Mouse (Mus musculus): ENCODE measurements at regions not wholly inside any gene's neighbourhood (a gene's known extent, or its start where the extent isn't known, plus 50 kb on each side); places are given as distances from the start of the nearest gene placed in this dataset.

DNA sequence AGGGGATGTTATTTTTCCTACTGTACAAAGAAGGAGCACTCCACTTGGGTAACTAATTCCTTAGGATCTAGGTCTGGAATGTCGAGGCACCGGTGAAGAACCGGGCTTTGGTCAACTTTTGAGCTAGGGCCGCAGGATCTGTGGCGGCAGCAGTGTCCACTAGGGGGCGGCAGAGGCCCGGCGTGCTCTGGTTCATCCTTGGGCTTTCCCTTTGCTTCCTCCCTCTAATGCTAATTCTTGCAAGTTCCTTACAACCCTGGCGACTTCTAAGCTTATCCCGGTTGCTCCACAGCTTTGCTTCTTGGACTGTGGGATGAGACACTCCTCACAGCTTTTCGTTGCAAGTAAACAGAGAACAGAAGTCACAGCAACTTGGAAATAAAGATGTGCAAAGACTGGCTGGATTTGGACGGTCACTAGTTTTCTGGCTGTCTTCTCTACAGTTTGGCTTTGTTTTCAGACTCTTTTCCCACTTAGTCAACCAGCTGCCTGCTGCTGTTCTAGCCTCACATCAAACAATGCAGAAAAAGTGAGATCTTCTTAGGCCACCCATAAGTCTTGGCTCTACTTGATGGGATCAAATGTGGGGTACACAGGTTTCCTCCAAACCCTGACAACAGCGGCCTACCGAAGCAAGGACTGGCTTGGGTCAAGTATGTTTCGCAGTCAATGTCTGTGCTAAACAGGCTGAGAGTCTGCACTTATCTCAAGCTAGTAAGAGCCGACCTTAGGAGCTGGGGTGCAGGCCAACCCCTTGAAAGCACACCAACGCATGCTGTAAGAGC, 51.2 kb upstream of the Tmem72 start:
- peak; percentile 87 to 88 for DNase-seq (ENCODE audit: low spot score in 2 of 2)

GRCm38 (mm10) chr6:116774954-116775675, 58.4 kb upstream of the Tmem72 start:
- DNase-seq (ENCODE audit: low spot score in 2 of 2): peak in 1 of 2 experiments; percentile 60

GRCm38 (mm10) chr6:116786553-116787335, 70.0 kb upstream of the Tmem72 start:
- no peak for DNase-seq (ENCODE audit: low spot score in 2 of 2)

DNA sequence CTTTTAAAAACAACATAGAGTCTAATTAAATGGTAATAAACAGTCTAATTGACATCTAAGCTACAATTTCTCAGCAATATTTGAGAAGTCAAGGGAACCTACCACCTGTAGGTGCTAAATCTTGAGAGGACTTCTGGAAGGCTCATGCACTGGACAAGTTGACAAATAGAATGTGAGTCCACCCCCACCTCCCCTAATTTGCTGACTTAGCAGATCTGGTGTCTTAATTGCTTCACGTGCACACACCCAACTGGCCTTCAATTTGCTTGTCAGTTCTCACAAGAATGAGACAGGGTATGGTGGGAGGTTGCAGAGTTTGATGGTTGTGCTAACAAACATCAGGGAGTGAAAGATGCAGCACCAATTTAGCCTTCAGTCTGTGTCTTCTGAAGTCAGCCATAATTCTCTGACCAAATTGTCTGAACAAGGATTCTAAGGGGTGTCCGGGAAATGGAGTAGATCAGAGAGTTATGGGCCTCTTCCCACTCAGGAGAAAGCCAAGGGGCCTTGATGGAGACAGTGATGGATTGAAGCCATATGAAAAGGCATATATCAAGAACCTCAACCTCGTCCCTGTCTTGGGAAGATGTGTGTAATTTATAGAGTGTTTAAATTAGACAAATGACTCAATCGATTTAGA, 76.7 kb upstream of the Tmem72 start:
- no peak for DNase-seq (ENCODE audit: low spot score in 2 of 2)

DNA sequence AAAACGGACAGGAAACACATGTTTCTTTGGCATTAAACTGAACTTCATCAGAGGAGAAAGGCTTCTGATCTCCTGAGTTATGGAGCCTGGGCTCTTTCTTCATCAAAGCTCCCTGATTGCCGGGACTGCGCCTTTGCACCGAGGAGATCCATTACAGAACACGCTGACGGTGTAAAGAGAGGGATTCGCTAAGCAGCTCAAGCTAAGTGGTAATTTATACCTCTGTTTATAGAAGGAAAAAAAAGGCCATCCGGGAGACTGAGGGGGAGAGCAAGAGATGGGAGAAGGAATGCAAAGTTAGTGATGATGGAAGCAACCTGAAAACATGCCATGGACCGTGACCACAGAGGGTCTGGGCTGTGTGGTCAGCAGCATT, 77.2 kb upstream of the Tmem72 start:
- DNase-seq (ENCODE audit: low spot score in 2 of 2): no peak

GRCm38 (mm10) chr6:116821215-116821912, 104.7 kb upstream of the Tmem72 start:
- DNase-seq (ENCODE audit: low spot score in 2 of 2): peak in 1 of 2 experiments; percentile 9

DNA sequence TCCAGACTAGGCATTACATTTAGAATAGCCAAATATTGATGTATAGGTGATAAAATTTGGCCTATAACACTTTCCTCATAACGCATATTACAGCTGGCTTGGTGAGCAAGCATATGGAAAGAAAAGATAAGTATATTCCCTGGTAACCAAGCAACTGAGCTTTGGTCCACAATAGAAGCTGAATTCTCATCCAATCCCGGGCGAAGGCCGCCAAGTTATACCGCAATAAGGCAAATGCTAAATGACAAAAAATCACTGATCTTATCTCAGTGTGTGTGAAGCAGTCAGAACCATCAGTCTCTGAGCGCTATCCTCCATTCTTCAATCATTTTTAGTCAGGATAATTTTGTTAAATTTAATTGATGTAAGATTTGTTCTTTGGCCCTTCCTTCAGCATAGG, 105.9 kb upstream of the Tmem72 start:
- no peak for DNase-seq (ENCODE audit: low spot score in 2 of 2)

DNA sequence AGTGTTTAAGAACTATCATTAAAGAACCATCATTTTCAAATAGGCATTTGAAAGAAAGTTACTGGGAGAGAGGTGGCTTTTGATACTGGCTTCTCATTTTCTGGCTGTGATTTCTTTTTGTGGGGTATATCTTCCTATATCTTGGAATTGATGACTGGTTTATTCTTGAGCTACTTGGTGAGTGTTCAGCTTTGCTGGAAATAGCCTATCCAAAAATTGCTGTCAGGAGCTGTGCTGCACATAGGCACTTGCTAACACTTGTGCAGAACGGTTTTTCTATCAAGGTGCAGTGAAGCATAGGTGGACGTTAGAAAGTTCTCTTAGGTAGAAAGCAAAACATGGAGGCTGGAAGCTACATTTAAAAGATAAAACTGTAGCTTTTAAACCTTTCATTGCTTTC, 108.9 kb upstream of the Tmem72 start:
- no peak for DNase-seq (ENCODE audit: low spot score in 2 of 2)

- peak in 1 of 2 experiments; percentile 41 for DNase-seq (ENCODE audit: low spot score in 2 of 2)
These were observed 112.6 kb upstream of the Tmem72 start for GRCm38 (mm10) chr6:116829341-116829740.

DNA sequence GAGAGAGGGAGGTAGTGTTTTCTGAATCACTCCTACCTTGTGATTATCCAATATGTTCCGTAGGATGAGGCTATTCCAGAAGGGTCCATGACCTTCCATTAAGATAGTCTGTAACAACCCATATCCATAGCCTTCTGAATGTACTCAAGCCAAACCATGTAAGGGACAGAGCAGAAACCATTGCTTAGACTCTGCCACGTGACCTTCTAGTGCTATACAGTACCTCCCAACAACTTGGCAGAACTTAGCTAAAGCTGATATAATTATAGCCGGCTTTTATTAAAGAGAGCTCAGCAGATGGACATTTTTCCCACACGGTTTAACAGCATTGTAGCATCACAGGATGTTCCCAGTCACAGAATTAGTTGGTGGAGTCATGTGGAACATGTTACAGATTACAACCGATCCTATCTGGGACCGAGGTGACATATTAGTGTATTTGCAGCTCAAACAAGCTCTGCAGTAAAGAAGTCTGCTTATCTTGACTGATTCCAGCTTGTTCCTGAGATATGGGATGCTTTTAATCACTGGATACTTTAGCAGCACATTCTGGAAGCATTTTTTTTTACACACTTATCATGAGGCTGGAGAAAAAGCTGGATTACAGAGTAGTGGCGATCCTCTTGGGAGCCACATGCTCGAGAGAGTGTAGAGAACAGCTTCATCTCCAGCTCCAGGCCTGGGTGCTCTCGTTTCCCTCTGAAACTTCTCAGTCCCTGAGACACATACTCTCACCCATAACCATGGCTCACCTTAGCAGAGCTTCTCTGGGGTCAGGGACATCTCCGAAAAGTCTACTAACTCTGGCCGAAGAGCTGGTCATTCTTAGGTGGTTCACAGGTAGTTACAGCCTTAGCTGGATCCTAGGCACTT, 129.5 kb upstream of the Tmem72 start:
- no peak for DNase-seq (ENCODE audit: low spot score in 2 of 2)

- no peak for DNase-seq (ENCODE audit: low spot score in 2 of 2)
These were observed 131.9 kb upstream of the Tmem72 start for GRCm38 (mm10) chr6:116848538-116849093.

DNA sequence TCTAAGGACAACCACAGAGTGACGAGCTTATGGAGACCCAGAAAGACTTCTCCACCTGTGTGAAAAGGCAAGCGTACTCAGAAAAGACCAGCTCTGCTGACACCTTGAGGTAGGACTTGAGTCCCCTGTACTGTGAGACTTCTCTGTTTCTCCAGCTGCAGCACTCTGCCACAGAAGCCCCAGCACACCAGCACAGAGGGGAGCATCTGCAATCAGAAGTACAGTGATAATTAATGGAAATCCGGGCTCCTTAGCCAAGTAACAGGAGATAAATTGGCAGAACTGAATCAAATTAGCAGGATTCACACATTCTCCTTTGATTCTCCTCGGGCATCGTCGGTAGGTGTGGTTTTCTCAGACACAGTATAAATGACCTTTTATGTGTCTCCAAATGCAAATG, 137.3 kb upstream of the Tmem72 start:
- no peak for DNase-seq (ENCODE audit: low spot score in 2 of 2)

DNA sequence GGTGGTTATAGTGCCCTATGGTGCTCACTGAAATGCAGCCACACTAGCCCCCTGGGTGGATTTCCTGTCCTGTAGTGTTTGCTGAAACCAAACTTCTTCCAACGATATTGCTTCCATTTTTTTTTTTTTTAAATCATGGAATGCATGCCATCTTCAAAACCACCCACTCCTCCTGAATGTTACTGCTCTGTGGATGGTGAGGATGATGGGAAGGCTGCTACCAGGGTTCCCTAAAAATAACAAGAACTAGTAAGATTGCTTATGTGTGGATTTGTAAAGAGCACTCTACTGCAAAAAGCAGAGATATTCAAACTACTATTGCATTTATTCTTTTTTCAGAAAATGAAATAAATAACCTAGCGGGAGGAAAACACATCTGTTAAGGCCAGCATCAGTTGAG, 139.4 kb upstream of the Tmem72 start:
- DNase-seq (ENCODE audit: low spot score in 2 of 2): no peak

DNA sequence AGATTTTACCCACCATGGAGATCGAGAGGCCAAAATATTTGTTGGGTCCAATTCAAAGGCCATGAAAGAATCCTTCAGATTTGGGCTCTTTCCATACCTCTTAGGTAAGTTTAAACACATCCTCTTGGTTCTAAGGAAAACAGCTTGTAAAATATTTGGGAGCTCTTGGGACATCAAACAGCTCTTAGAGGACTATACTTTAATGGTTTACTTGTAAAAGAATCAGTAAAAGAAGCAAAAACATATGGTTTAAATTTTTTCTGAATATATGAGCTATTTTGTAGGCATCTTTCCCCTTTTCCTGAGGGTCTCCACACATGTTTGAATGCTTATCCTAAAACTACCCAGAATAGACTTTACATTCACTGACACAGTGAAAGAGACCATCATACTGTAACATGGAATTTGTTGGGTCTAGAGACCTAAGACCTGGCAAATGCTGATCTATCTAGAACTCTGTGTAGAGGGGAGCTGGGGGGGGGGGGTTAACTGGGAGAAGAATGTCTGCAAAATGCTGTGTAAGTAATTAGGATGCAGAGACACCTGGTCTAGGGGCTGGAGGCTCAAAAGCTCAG, 140.3 kb upstream of the Tmem72 start:
- DNase-seq (ENCODE audit: low spot score in 2 of 2): no peak

DNA sequence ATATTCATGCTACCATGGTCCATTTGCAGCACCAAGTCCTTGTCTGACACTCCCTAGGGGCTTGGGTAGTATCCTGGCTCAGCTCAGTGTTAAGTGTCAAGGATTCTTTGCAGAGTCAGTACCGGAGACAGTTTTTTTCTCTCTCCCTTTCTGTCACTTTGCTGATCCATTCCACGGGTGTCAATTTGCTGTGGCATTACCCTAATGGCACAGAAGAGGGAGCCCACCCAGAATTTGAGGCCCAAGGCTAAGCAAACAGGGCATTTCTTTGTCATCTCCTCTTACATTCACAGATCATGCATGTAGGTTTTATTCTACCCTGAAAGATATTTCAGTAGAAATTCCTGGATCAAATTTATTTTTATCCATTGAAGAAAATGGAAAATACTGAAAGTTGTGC, 146.4 kb upstream of the Tmem72 start:
- DNase-seq (ENCODE audit: low spot score in 2 of 2): peak in 1 of 2 experiments; percentile 8

GRCm38 (mm10) chr6:116863626-116864025, 146.9 kb upstream of the Tmem72 start:
- DNase-seq (ENCODE audit: low spot score in 2 of 2): no peak

- no peak for DNase-seq (ENCODE audit: low spot score in 2 of 2)
These were observed 176.6 kb upstream of the Tmem72 start for GRCm38 (mm10) chr6:116893299-116893698.

- DNase-seq (ENCODE audit: low spot score in 2 of 2): no peak
These were observed 177.5 kb upstream of the Tmem72 start for GRCm38 (mm10) chr6:116894252-116894651.

DNA sequence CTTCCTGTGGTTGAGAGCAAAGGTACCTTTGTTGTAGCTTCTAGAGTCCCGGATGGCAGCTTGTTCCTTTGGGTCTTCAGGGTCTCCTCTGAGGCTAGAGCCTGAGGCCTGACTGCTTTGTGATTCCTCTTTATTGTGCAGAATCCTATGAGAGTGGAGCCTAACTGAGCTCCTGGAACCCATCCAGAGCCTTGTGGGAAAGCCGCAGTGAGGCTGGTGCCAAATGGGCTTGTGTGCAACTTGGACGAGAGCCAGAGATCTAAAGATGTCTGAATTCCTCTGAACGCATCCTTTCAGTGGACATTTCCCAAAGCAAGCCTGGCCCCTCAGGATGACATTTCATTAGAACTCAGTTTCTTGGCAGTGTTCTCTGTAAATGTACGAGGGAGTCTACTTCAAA, 178.4 kb upstream of the Tmem72 start:
- peak; percentile 33 to 72 for DNase-seq (ENCODE audit: low spot score in 2 of 2)

Measured in cerebellum, postnatal 4 days (tissue).